11 mouse cellular contexts compared by ENCODE assay signal in the genomic region with DNA sequence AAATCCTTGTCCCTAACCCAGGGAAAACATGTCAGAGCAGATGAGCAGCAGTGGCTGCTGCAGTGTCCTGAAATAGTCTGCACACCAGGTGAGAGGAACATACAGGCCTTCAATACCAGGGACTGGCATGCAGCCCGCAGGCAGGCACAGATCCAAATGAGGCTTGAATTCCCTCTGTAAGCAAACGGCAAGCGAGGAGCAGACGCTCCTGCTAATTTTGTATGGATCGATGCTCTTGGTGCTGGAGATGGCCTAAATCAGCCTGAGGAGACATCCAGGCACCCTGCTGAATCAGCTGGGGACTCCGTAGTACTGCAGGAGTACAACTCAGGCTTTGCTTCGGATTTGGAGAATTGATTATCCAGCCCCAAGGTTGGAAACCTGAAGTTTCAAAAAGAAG.
DNase-seq lines count a peak whose midpoint lies in the region; ATAC-seq and TF ChIP-seq lines count a peak whose summit lies in the region.
"Had no signal": no experiment of that assay in that cellular context is flagged by ENCODE, and none has a peak within 500 bp of the region (broad histone marks: within the 10 kb centered on the region; RNA-seq: fewer than 3 reads in every experiment).

No protein-coding gene starts in this region.

- H3K4me2 ChIP-seq in midbrain, postnatal 0 days (ENCODE audit: low read depth, low read length, poor library complexity, severe bottlenecking) = no peak overlapping the region
- no peak overlapping the region for H3K4me2 ChIP-seq in midbrain, embryonic 13.5 days (replicated peaks)
- H3K4me2 ChIP-seq in hindbrain, postnatal 0 days (ENCODE audit: low read depth, low read length) = no peak overlapping the region

- no peaks in the 10 kb centered on the region for H3K4me1 ChIP-seq in midbrain, postnatal 0 days (ENCODE audit: insufficient read depth, low read length)
- no peaks in the 10 kb centered on the region for H3K4me1 ChIP-seq in midbrain, embryonic 13.5 days (replicated peaks)
- no peaks in the 10 kb centered on the region for H3K4me1 ChIP-seq in hindbrain, postnatal 0 days (ENCODE audit: insufficient read depth, low read length)
- no peaks in the 10 kb centered on the region for H3K4me1 ChIP-seq in limb, embryonic 10.5 days

- no peaks in the 10 kb centered on the region for H3K27me3 ChIP-seq in midbrain, postnatal 0 days (ENCODE audit: insufficient read depth, low read length)
- H3K27me3 ChIP-seq in midbrain, embryonic 13.5 days = no peaks in the 10 kb centered on the region
- H3K27me3 ChIP-seq in hindbrain, postnatal 0 days (ENCODE audit: insufficient read depth, low read length) = 0 out of 2 replicates have a peak, but pooled peaks cover 4% of the 10 kb centered on the region
- H3K27me3 ChIP-seq in limb, embryonic 10.5 days (ENCODE audit: low read depth, poor library complexity, severe bottlenecking) = no peaks in the 10 kb centered on the region

- H3K9me3 ChIP-seq in midbrain, postnatal 0 days (ENCODE audit: low read length) = no peaks in the 10 kb centered on the region
- H3K9me3 ChIP-seq in midbrain, embryonic 13.5 days = no peaks in the 10 kb centered on the region
- H3K9me3 ChIP-seq in hindbrain, postnatal 0 days (ENCODE audit: low read length) = no peaks in the 10 kb centered on the region
- H3K9me3 ChIP-seq in limb, embryonic 10.5 days (replicated peaks) = no peaks in the 10 kb centered on the region

- no peak for ATAC-seq in midbrain, postnatal 0 days (ENCODE audit: low FRiP score)
- ATAC-seq in midbrain, embryonic 13.5 days = no peak
- ATAC-seq in hindbrain, postnatal 0 days = no peak
- no peak for ATAC-seq in erythroid progenitor cell, adult 5-6 weeks (replicated peaks; ENCODE audit: low FRiP score, poor library complexity, severe bottlenecking)

- DNase-seq in adrenal gland, adult 2 months = peak; percentile 27
- no peak for DNase-seq in adrenal gland, adult 18-20 months (ENCODE audit: low spot score in 2 of 2)
- peak; percentile 80 for DNase-seq in midbrain, postnatal 0 days (ENCODE audit: low spot score)
- peak; percentile 77 for DNase-seq in hindbrain, postnatal 0 days (ENCODE audit: low spot score)
- peak; percentile 4 to 16 for DNase-seq in right cerebral cortex, adult 2 months (ENCODE audit: low spot score in 2 of 2)
- no peak for DNase-seq in limb, embryonic 10.5 days (ENCODE audit: low spot score)
- DNase-seq: lung, adult 2 months had no signal

- WGBS in midbrain, postnatal 0 days = 57% methylated on average over 7 of the region's 7 CpGs
- 65% methylated on average over 7 of the region's 7 CpGs for WGBS in midbrain, embryonic 13.5 days
- WGBS in hindbrain, postnatal 0 days = 18% methylated on average over 7 of the region's 7 CpGs
- 85% methylated on average over 7 of the region's 7 CpGs for WGBS in limb, embryonic 10.5 days

- no peak overlapping the region for H3K4me3 ChIP-seq in midbrain, postnatal 0 days (ENCODE audit: low read depth, low read length)
- no peak overlapping the region for H3K4me3 ChIP-seq in midbrain, embryonic 13.5 days (replicated peaks)
- H3K4me3 ChIP-seq in hindbrain, postnatal 0 days (ENCODE audit: low read length) = no peak overlapping the region
- H3K4me3 ChIP-seq in limb, embryonic 10.5 days = no peak overlapping the region
- H3K4me3 ChIP-seq: erythroblast, embryonic 14.5 days had no signal

- no peak overlapping the region for H3K9ac ChIP-seq in midbrain, postnatal 0 days (replicated peaks; ENCODE audit: low read length, poor library complexity, severe bottlenecking)
- H3K9ac ChIP-seq in midbrain, embryonic 13.5 days (replicated peaks) = no peak overlapping the region
- no peak overlapping the region for H3K9ac ChIP-seq in hindbrain, postnatal 0 days (replicated peaks; ENCODE audit: low read length)

- no peak for TF ChIP-seq CTCF in midbrain, postnatal 0 days (IDR thresholded peaks at IDR 0.05)
- TF ChIP-seq CTCF in hindbrain, postnatal 0 days (IDR thresholded peaks at IDR 0.05; ENCODE audit: low read depth) = no peak

- H3K36me3 ChIP-seq in midbrain, postnatal 0 days (ENCODE audit: insufficient read depth, low read length) = no peaks in the 10 kb centered on the region
- no peaks in the 10 kb centered on the region for H3K36me3 ChIP-seq in midbrain, embryonic 13.5 days
- H3K36me3 ChIP-seq in hindbrain, postnatal 0 days (ENCODE audit: insufficient read depth, low read length) = no peaks in the 10 kb centered on the region
- H3K36me3 ChIP-seq in limb, embryonic 10.5 days = no peaks in the 10 kb centered on the region

- H3K27ac ChIP-seq in midbrain, postnatal 0 days (ENCODE audit: low read depth, low read length) = no peak overlapping the region
- H3K27ac ChIP-seq in midbrain, embryonic 13.5 days = no peak overlapping the region
- no peak overlapping the region for H3K27ac ChIP-seq in hindbrain, postnatal 0 days
- H3K27ac ChIP-seq in limb, embryonic 10.5 days = no peak overlapping the region
- H3K27ac ChIP-seq: kidney, postnatal 0 days had no signal

Comparison
In these comparisons a context has a peak if more than half of its experiments do, and no peak if none do; other contexts are left out.
1. DNase-seq: peak in adrenal gland, adult 2 months (single experiment), midbrain, postnatal 0 days (single experiment), hindbrain, postnatal 0 days (single experiment) and right cerebral cortex, adult 2 months (2 of 2); none in adrenal gland, adult 18-20 months (0 of 2) and limb, embryonic 10.5 days (single experiment).